8 mouse cellular contexts compared by ENCODE assay signal in genomic region chr3:127183998-127184753, GRCm38 (mm10).
DNase-seq lines count a peak whose midpoint lies in the region; ATAC-seq lines count a peak whose summit lies in the region.

No protein-coding gene starts in this region.

- no peaks in the 10 kb centered on the region for H3K9me3 ChIP-seq in kidney, embryonic 16.5 days (ENCODE audit: low read length)
- H3K9me3 ChIP-seq in intestine, embryonic 15.5 days: no peaks in the 10 kb centered on the region

- H3K4me3 ChIP-seq in kidney, embryonic 16.5 days (ENCODE audit: low read length): no peak overlapping the region
- no peak overlapping the region for H3K4me3 ChIP-seq in intestine, embryonic 15.5 days (replicated peaks)

- no peaks in the 10 kb centered on the region for H3K27me3 ChIP-seq in kidney, embryonic 16.5 days (ENCODE audit: insufficient read depth, low read length)
- H3K27me3 ChIP-seq in intestine, embryonic 15.5 days (replicated peaks): no peaks in the 10 kb centered on the region

- H3K27ac ChIP-seq in kidney, embryonic 16.5 days (ENCODE audit: low read length): no peak overlapping the region
- no peak overlapping the region for H3K27ac ChIP-seq in intestine, embryonic 15.5 days

- H3K9ac ChIP-seq in kidney, embryonic 16.5 days (replicated peaks; ENCODE audit: low read length): no peak overlapping the region
- H3K9ac ChIP-seq in intestine, embryonic 15.5 days: no peak overlapping the region

- no peaks in the 10 kb centered on the region for H3K36me3 ChIP-seq in kidney, embryonic 16.5 days (ENCODE audit: insufficient read depth, low read length)
- no peaks in the 10 kb centered on the region for H3K36me3 ChIP-seq in intestine, embryonic 15.5 days

- H3K4me1 ChIP-seq in kidney, embryonic 16.5 days (ENCODE audit: insufficient read depth, low read length): no peaks in the 10 kb centered on the region
- no peaks in the 10 kb centered on the region for H3K4me1 ChIP-seq in intestine, embryonic 15.5 days (replicated peaks)

- WGBS in kidney, embryonic 16.5 days: 14% methylated on average over 5 of the region's 5 CpGs
- 15% methylated on average over 5 of the region's 5 CpGs for WGBS in intestine, embryonic 15.5 days

- H3K4me2 ChIP-seq in kidney, embryonic 16.5 days (replicated peaks; ENCODE audit: low read depth, low read length): no peak overlapping the region
- no peak overlapping the region for H3K4me2 ChIP-seq in intestine, embryonic 15.5 days (replicated peaks)

- peak; percentile 71; the same call in 1 of the 2 replicates for ATAC-seq in kidney, embryonic 16.5 days (ENCODE audit: low FRiP score, low TSS enrichment)
- ATAC-seq in intestine, embryonic 15.5 days: peak; percentile 47; the same call in 1 of the 2 replicates

- no peak for DNase-seq in kidney, postnatal 25 days
- DNase-seq in MN1 (ENCODE audit: low spot score): peak; percentile 18
- DNase-seq in cerebellum, postnatal 14 days: peak; percentile 59 to 84
- peak; percentile 25 for DNase-seq in skeletal muscle tissue, adult 2 months (ENCODE audit: low read depth, low spot score)
- no peak for DNase-seq in right cerebral cortex, postnatal 25 days
- no peak for DNase-seq in thymus, postnatal 36 days

Comparison
In these comparisons a context has a peak if more than half of its experiments do, and no peak if none do; other contexts are left out.
1. DNase-seq: peak in MN1 (single experiment), cerebellum, postnatal 14 days (2 of 2) and skeletal muscle tissue, adult 2 months (single experiment); none in kidney, postnatal 25 days (0 of 2), right cerebral cortex, postnatal 25 days (single experiment) and thymus, postnatal 36 days (0 of 2).